Mouse (Mus musculus): ENCODE data around the gene Pakap. TPM values are rescaled to one million over a fixed set of nuclear protein-coding genes. Genes with fewer than 3 reads are reported as not detected.

Pakap gene
- polyA plus RNA-seq, 1 experiment, result 0.38 TPM

DNA sequence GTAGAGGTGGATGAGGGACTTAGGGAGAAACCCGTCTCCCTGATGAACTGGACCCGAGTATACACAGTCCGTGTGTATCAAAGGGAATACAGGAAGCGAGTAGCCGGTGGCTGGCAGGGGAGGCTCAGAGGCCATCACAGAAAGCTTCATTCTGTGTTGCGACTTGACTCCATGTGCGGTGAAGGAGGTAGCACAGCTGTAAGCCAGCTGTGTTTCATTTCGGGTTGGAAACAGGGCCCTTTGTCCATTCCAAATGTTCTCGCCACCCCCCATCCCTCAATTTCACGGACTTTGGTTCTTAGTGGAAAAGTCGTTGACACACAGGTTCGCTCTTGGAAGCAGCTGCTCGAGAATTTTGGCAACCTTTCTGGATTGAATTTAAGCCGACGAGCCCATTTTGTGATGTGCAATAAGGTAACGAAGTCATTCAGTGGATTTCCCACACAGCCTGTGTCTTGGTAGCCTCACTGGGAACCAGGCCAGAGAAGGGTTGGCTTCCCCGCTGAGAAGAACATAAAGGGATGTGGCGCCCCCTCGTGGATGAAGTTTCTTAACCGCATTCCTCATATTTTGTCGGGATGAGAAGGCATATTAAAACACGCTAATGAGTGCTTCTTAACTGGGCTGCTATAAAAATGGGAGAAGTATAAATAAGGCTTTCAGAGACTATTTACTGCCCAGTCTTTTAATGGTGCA, 39.4 kb downstream of the Pakap start:
- DNase-seq, result peak; percentile 54

DNA sequence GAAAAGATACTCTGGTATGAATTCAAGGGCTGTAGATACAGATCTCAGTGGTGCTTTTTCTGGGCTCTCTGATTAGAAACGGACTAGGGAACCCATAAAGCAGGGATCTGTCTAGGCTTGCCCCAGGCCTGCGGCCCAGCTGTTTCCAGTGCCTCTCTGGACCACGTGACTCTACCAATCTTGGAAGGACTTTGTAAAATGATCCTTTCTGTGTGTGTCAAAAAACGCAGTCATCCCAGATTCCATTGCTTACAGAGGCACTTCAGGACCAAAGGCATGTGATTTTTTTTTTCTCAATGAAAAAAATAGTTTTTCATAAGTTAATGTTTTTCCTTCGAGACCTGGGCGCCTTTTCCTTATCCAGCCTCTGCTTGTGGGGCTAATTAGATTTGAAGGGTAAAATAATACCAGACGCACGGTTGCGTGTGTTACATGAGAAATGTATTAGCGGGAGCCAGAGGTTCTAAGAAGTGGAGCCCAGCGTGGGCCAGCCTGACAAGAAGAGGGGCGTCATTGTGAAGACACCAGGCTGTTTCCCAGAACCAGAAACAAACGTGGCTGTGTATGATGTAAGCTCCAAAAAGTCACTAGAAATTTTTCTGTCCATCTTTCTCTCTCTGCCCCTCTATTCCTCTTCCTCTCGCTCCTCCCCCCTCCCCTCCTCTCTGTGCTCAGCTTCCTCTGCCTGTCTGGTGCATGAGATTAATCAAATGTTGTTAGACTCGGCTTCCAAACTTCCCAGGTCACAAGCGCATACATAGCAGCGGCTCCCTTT, 43.5 kb downstream of the Pakap start:
- no peak for TF ChIP-seq POLR2A (IDR thresholded peaks at IDR 0.05; ENCODE audit: control insufficient read depth, extremely low read depth, insufficient read depth, low read length, poor library complexity)
- no peak for TF ChIP-seq CTCF (IDR thresholded peaks at IDR 0.05; ENCODE audit: borderline replicate concordance, control insufficient read depth, extremely low read depth, insufficient read depth, low read length, poor library complexity)
- no peak for DNase-seq
- no peak overlapping the region for H3K4me3 ChIP-seq (ENCODE audit: control insufficient read depth, insufficient read depth, low read length)
- no peak overlapping the region for H3K27ac ChIP-seq (ENCODE audit: control insufficient read depth, insufficient read depth, low read length)
- WGBS, result 82% methylated on average over 17 of the region's 17 CpGs
- no peaks in the 10 kb centered on the region; the same call in 1 of the 2 replicates for H3K4me1 ChIP-seq (replicated peaks; ENCODE audit: control insufficient read depth, insufficient read depth, low read length)
- H3K27me3 ChIP-seq (ENCODE audit: control insufficient read depth, insufficient read depth, low read length), result no peaks in the 10 kb centered on the region
- H3K36me3 ChIP-seq (ENCODE audit: control insufficient read depth, insufficient read depth, low read length), result no peaks in the 10 kb centered on the region

More for the DNA sequence above, 39.4 kb downstream of the Pakap start:
- Histone ChIP-seq H3K36me3 (ENCODE audit: control insufficient read depth, insufficient read depth, low read length) (no peaks in the 10 kb centered on the region), H3K4me3 (ENCODE audit: control insufficient read depth, insufficient read depth, low read length) (no peak overlapping the region), H3K27ac (ENCODE audit: control insufficient read depth, insufficient read depth, low read length) (no peak overlapping the region), H3K27me3 (ENCODE audit: control insufficient read depth, insufficient read depth, low read length) (no peaks in the 10 kb centered on the region), H3K4me1 (replicated peaks; ENCODE audit: control insufficient read depth, insufficient read depth, low read length) (no peaks in the 10 kb centered on the region)
- 57% methylated on average over 22 of the region's 22 CpGs for WGBS
- TF ChIP-seq POLR2A (IDR thresholded peaks at IDR 0.05; ENCODE audit: control insufficient read depth, extremely low read depth, insufficient read depth, low read length, poor library complexity) (no peak), CTCF (IDR thresholded peaks at IDR 0.05; ENCODE audit: borderline replicate concordance, control insufficient read depth, extremely low read depth, insufficient read depth, low read length, poor library complexity) (no peak)

DNA sequence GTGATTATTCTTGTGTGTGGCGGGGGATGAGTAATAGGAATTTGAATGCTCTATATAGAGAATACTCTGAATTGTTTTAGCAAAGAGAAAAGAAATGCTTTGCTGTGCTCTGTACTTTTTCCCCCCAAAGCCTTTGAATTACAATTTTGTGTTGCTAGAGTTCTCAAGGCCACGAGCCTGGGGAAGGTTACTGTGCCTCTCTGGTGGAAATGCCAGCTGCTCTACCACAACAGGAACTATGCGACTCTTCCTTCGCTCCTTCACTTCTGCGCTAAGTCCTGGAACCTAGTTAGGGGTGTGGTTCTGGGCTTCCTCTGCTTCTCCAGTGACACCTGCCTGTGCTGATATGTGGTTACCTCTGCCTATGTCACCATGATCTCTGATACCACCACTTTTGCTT, 44.7 kb downstream of the Pakap start:
- H3K27me3 ChIP-seq (ENCODE audit: control insufficient read depth, insufficient read depth, low read length), result no peaks in the 10 kb centered on the region
- DNase-seq, result no peak
- H3K4me3 ChIP-seq (ENCODE audit: control insufficient read depth, insufficient read depth, low read length), result no peak overlapping the region
- no peaks in the 10 kb centered on the region; the same call in 1 of the 2 replicates for H3K4me1 ChIP-seq (replicated peaks; ENCODE audit: control insufficient read depth, insufficient read depth, low read length)
- no peak overlapping the region for H3K27ac ChIP-seq (ENCODE audit: control insufficient read depth, insufficient read depth, low read length)
- TF ChIP-seq CTCF (IDR thresholded peaks at IDR 0.05; ENCODE audit: borderline replicate concordance, control insufficient read depth, extremely low read depth, insufficient read depth, low read length, poor library complexity) (no peak), POLR2A (IDR thresholded peaks at IDR 0.05; ENCODE audit: control insufficient read depth, extremely low read depth, insufficient read depth, low read length, poor library complexity) (no peak)
- WGBS, result 27% methylated on average over 5 of the region's 5 CpGs
- H3K36me3 ChIP-seq (ENCODE audit: control insufficient read depth, insufficient read depth, low read length), result no peaks in the 10 kb centered on the region

DNA sequence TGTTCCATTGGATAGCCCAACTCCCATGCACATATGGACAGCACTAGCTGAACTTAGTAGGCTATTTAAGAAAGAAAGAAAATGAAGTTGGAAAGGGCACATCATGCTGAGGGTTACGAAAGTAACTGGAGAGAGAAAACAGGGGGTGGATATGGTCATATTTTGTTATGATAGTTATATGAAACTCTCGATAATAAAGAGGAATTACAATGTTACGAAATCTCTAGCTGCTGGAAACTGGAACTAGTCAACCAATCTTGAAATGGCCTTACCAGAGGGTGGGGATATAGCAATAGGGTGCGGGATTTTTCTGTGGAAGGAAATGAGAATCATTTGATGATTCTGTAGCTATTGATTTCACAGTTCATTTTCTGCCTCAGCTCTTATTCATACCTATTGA, 46.7 kb downstream of the Pakap start:
- Histone ChIP-seq H3K27ac (ENCODE audit: control insufficient read depth, insufficient read depth, low read length) (no peak overlapping the region), H3K27me3 (ENCODE audit: control insufficient read depth, insufficient read depth, low read length) (no peaks in the 10 kb centered on the region), H3K4me3 (ENCODE audit: control insufficient read depth, insufficient read depth, low read length) (no peak overlapping the region), H3K36me3 (ENCODE audit: control insufficient read depth, insufficient read depth, low read length) (no peaks in the 10 kb centered on the region), H3K4me1 (replicated peaks; ENCODE audit: control insufficient read depth, insufficient read depth, low read length) (no peaks in the 10 kb centered on the region; the same call in 1 of the 2 replicates)
- TF ChIP-seq POLR2A (IDR thresholded peaks at IDR 0.05; ENCODE audit: control insufficient read depth, extremely low read depth, insufficient read depth, low read length, poor library complexity), result no peak
- no peak for TF ChIP-seq CTCF (IDR thresholded peaks at IDR 0.05; ENCODE audit: borderline replicate concordance, control insufficient read depth, extremely low read depth, insufficient read depth, low read length, poor library complexity)
- DNase-seq, result no peak
- 95% methylated on average over 4 of the region's 4 CpGs for WGBS

DNA sequence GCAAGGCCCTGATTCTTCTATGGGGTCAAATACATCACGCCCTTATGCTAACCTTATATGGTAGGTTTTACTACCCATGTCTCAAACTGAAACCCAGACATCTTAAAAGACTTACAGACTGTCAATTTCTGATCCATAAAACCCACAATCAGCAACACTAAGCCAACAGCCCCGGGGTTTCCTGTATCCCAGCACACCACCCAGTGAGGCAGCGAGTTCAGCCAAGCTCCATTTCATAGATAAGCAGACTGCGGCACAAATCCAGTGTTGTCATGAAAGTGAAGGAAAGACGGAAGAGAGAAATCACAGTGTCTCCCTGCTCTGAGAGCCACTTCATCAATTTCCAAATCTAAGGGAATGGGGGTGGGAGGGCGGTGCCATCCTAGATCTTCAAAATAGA, 50.8 kb downstream of the Pakap start:
- Histone ChIP-seq H3K4me3 (ENCODE audit: control insufficient read depth, insufficient read depth, low read length) (no peak overlapping the region), H3K27ac (ENCODE audit: control insufficient read depth, insufficient read depth, low read length) (no peak overlapping the region), H3K27me3 (ENCODE audit: control insufficient read depth, insufficient read depth, low read length) (no peaks in the 10 kb centered on the region), H3K36me3 (ENCODE audit: control insufficient read depth, insufficient read depth, low read length) (no peaks in the 10 kb centered on the region), H3K4me1 (replicated peaks; ENCODE audit: control insufficient read depth, insufficient read depth, low read length) (no peaks in the 10 kb centered on the region)
- DNase-seq, result no peak
- 91% methylated on average over 6 of the region's 6 CpGs for WGBS
- TF ChIP-seq CTCF (IDR thresholded peaks at IDR 0.05; ENCODE audit: borderline replicate concordance, control insufficient read depth, extremely low read depth, insufficient read depth, low read length, poor library complexity), result no peak
- TF ChIP-seq POLR2A (IDR thresholded peaks at IDR 0.05; ENCODE audit: control insufficient read depth, extremely low read depth, insufficient read depth, low read length, poor library complexity), result no peak

DNA sequence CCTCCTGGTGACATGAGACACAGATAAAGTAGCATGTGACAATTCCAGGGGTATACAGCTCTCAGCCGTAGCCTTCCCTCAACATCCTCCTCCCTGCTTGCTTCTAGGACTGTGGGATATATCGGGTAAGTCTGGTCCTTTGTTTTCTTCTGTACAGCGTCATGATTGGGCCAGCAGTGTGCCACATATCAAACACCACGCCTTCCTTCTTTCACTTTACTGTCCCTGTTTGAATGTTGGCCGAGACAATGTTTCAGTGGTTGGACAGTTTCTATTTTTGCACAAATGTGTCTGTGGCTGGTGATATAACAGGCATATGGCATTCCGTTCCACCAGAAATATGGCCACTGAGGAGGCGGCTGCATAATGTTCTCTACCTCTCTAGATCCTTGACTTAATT, 54.8 kb downstream of the Pakap start:
- 68% methylated on average over 7 of the region's 7 CpGs for WGBS
- no peak for DNase-seq
- Histone ChIP-seq H3K27ac (ENCODE audit: control insufficient read depth, insufficient read depth, low read length) (no peak overlapping the region), H3K4me3 (ENCODE audit: control insufficient read depth, insufficient read depth, low read length) (no peak overlapping the region), H3K36me3 (ENCODE audit: control insufficient read depth, insufficient read depth, low read length) (no peaks in the 10 kb centered on the region), H3K4me1 (replicated peaks; ENCODE audit: control insufficient read depth, insufficient read depth, low read length) (no peaks in the 10 kb centered on the region), H3K27me3 (ENCODE audit: control insufficient read depth, insufficient read depth, low read length) (no peaks in the 10 kb centered on the region)
- TF ChIP-seq POLR2A (IDR thresholded peaks at IDR 0.05; ENCODE audit: control insufficient read depth, extremely low read depth, insufficient read depth, low read length, poor library complexity) (no peak), CTCF (IDR thresholded peaks at IDR 0.05; ENCODE audit: borderline replicate concordance, control insufficient read depth, extremely low read depth, insufficient read depth, low read length, poor library complexity) (no peak)

Data from thymus, adult 2 months (tissue).